Mouse (Mus musculus) heart, adult 2 months (tissue): ENCODE results near the gene Rpusd4.

Source experiments
- CTCF ChIP-seq: fragments of 200-600 bp; IDR thresholded peaks from 2 replicates; pipeline ENCODE4 v1.8.1; 2022; ENCODE audit warnings: antibody characterized with exemption, mild to moderate bottlenecking, moderate library complexity
- POLR2A ChIP-seq: fragments of 200-500 bp; IDR thresholded peaks from 2 replicates; pipeline ENCODE4 v1.6.1; 2011; ENCODE audit warnings: mild to moderate bottlenecking, low read depth, low read length, control low read depth; ENCODE audit not compliant: insufficient read depth

DNA sequence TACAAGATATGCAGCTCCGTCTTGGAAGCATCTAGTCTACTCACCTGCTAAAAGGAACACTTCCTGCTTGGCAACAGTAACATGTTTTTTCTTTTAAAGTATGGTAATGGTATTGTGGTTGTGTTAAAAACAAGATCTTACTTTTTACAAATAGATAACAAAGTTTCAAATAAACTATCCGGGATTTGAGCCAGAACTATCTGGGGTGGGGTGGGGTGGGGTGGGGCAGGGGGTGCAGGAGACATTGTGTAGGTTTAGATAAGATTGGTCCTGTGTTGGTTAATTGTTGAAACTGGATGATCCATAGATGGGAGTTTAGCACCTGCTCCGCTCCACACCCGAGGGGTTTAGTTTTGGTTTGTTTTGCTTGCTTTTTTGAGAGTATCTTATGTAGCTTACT lies 5.2 kb upstream of the Rpusd4 start:
- no peak for TF ChIP-seq CTCF
- TF ChIP-seq POLR2A, result no peak
